Mouse (Mus musculus) testis, adult 2 months (tissue): ENCODE results near the gene Nat9. TPM values are rescaled to one million over a fixed set of nuclear protein-coding genes. Genes with fewer than 3 reads are reported as not detected.

Source experiments
- H3K27ac ChIP-seq: fragments of 200-500 bp; 2 replicates; pipeline ENCODE4 v1.5.1; 2012; ENCODE audit warnings: low read depth, low read length; ENCODE audit not compliant: control insufficient read depth, insufficient read depth
- H3K27me3 ChIP-seq: fragments of 200-500 bp; 2 replicates; pipeline ENCODE4 v1.6.1; 2012; ENCODE audit warnings: mild to moderate bottlenecking, low read length, moderate library complexity; ENCODE audit not compliant: control insufficient read depth, insufficient read depth
- H3K36me3 ChIP-seq: fragments of 200-500 bp; 2 replicates; pipeline ENCODE4 v1.6.1; 2012; ENCODE audit warnings: mild to moderate bottlenecking, low read length; ENCODE audit not compliant: control insufficient read depth, insufficient read depth
- H3K4me1 ChIP-seq: fragments of 200-500 bp; 2 replicates; pipeline ENCODE4 v1.6.1; 2012; ENCODE audit warnings: low read length; ENCODE audit not compliant: control insufficient read depth, insufficient read depth
- H3K4me3 ChIP-seq: fragments of 200-500 bp; 2 replicates; pipeline ENCODE4 v1.5.1; 2012; ENCODE audit warnings: low read depth, mild to moderate bottlenecking, low read length, moderate library complexity, mixed read lengths; ENCODE audit not compliant: control insufficient read depth
- CTCF ChIP-seq: fragments of 200-500 bp; IDR thresholded peaks from 2 replicates; pipeline ENCODE4 v1.5.1; 2012; ENCODE audit warnings: low read depth, mild to moderate bottlenecking, inconsistent platforms, low read length, moderate library complexity; ENCODE audit not compliant: control insufficient read depth, insufficient read depth, insufficient replicate concordance
- POLR2A ChIP-seq: fragments of 200-500 bp; IDR thresholded peaks from 2 replicates; pipeline ENCODE4 v1.6.1; 2012; ENCODE audit warnings: low read depth, mild to moderate bottlenecking, inconsistent platforms, low read length, moderate library complexity; ENCODE audit not compliant: control insufficient read depth
- polyA plus RNA-seq: library from polyadenylated mRNA; depleted of rRNA; stranded (reverse); fragments of >200 nt; gene quantifications from 2 replicates; pipeline ENCODE4 v1.2.3, GENCODE M21; 2012; rRNA removed

Nat9 gene
- polyA plus RNA-seq, 1 experiment: 106 TPM

GRCm38 (mm10) chr11:115150741-115151254 is 36.9 kb downstream of the Nat9 start:
- no peak overlapping the region for H3K27ac ChIP-seq
- H3K4me3 ChIP-seq: no peak overlapping the region
- no peaks in the 10 kb centered on the region for H3K27me3 ChIP-seq
- no peaks in the 10 kb centered on the region for H3K36me3 ChIP-seq
- H3K4me1 ChIP-seq: peaks cover 7% of the 10 kb centered on the region
- TF ChIP-seq CTCF (no peak), POLR2A (no peak)

GRCm38 (mm10) chr11:115147813-115148212 is 39.8 kb downstream of the Nat9 start:
- peaks cover 5% of the 10 kb centered on the region; the same call in 1 of the 2 replicates for H3K4me1 ChIP-seq
- TF ChIP-seq POLR2A (no peak), CTCF (no peak)
- H3K27me3 ChIP-seq: no peaks in the 10 kb centered on the region
- H3K27ac ChIP-seq: no peak overlapping the region
- no peak overlapping the region for H3K4me3 ChIP-seq
- H3K36me3 ChIP-seq: no peaks in the 10 kb centered on the region

- Histone ChIP-seq H3K27ac (no peak overlapping the region), H3K4me3 (no peak overlapping the region), H3K27me3 (no peaks in the 10 kb centered on the region), H3K4me1 (no peaks in the 10 kb centered on the region), H3K36me3 (no peaks in the 10 kb centered on the region)
- TF ChIP-seq CTCF (no peak), POLR2A (no peak)
These were observed 45.7 kb downstream of the Nat9 start for GRCm38 (mm10) chr11:115141970-115142369.

GRCm38 (mm10) chr11:115138597-115139262 is 48.9 kb downstream of the Nat9 start:
- TF ChIP-seq CTCF (no peak), POLR2A (no peak)
- Histone ChIP-seq H3K27me3 (no peaks in the 10 kb centered on the region), H3K4me3 (no peak overlapping the region), H3K36me3 (no peaks in the 10 kb centered on the region), H3K27ac (no peak overlapping the region), H3K4me1 (no peaks in the 10 kb centered on the region)

- TF ChIP-seq CTCF: no peak
- no peak for TF ChIP-seq POLR2A
- Histone ChIP-seq H3K27ac (no peak within 1 kb of the TSS), H3K27me3 (no peaks in the 10 kb centered on the region), H3K4me3 (no peak within 1 kb of the TSS), H3K36me3 (no peaks in the 10 kb centered on the region), H3K4me1 (no peaks in the 10 kb centered on the region)
These were observed 53.9 kb downstream of the Nat9 start, which contains the start of gene Cd300lf for GRCm38 (mm10) chr11:115133800-115134199. Cd300lf (minus strand) TSS chr11:115133992.

Other genes starting within 250 kb of the Nat9 start
- gene Cd300c, start 218.7 kb downstream of the Nat9 start, polyA plus RNA-seq: not detected in 2 replicates
- 0.07 and 0.17 TPM in 2 replicates for gene Cd300ld, start 197.9 kb downstream of the Nat9 start, polyA plus RNA-seq
- gene Cd300c2, start 186.0 kb downstream of the Nat9 start, polyA plus RNA-seq: 0.23 and 0.58 TPM in 2 replicates
- not detected in 2 replicates for gene Cd300ld2, start 171.7 kb downstream of the Nat9 start, polyA plus RNA-seq
- gene Cd300ld4, start 160.8 kb downstream of the Nat9 start, polyA plus RNA-seq: 0.32 TPM in 1 of 2 replicates, not detected in the other
- gene Cd300ld5, start 150.1 kb downstream of the Nat9 start, polyA plus RNA-seq: 0.60 and 0.93 TPM in 2 replicates
- 1.5 and 3.6 TPM in 2 replicates for gene Cd300ld3, start 139.4 kb downstream of the Nat9 start, polyA plus RNA-seq
- gene Cd300e, start 125.7 kb downstream of the Nat9 start, polyA plus RNA-seq: not detected in 2 replicates
- gene Rab37, start 96.4 kb downstream of the Nat9 start, polyA plus RNA-seq: not detected in 2 replicates
- 0.09 and 0.14 TPM in 2 replicates for gene Cd300lf, start 53.9 kb downstream of the Nat9 start, polyA plus RNA-seq
- 21.2 and 29.7 TPM in 2 replicates for gene Slc9a3r1, start 24.5 kb downstream of the Nat9 start, polyA plus RNA-seq
- gene Tmem104, start 372 bp downstream of the Nat9 start, polyA plus RNA-seq: 7.5 and 9.0 TPM in 2 replicates
- gene Grin2c, start 79.4 kb upstream of the Nat9 start, polyA plus RNA-seq: 1.2 and 1.5 TPM in 2 replicates
- gene Fdxr, start 89.2 kb upstream of the Nat9 start, polyA plus RNA-seq: 28.0 and 30.7 TPM in 2 replicates
- 6.4 and 7.0 TPM in 2 replicates for gene Fads6, start 109.8 kb upstream of the Nat9 start, polyA plus RNA-seq
- 8.5 and 8.9 TPM in 2 replicates for gene Otop2, start 119.3 kb upstream of the Nat9 start, polyA plus RNA-seq
- gene Ush1g, start 134.2 kb upstream of the Nat9 start, polyA plus RNA-seq: 3.7 and 4.1 TPM in 2 replicates
- 0.17 and 0.40 TPM in 2 replicates for gene Otop3, start 146.9 kb upstream of the Nat9 start, polyA plus RNA-seq
- 1.2 and 1.7 TPM in 2 replicates for gene Hid1, start 179.9 kb upstream of the Nat9 start, polyA plus RNA-seq
- gene Cdr2l, start 194.1 kb upstream of the Nat9 start, polyA plus RNA-seq: 5.2 TPM in 2 replicates
- 13.9 and 18.0 TPM in 2 replicates for gene Mrpl58, start 215.9 kb upstream of the Nat9 start, polyA plus RNA-seq
- 145 and 166 TPM in 2 replicates for gene Atp5h, start 232.1 kb upstream of the Nat9 start, polyA plus RNA-seq
- 11.8 and 13.6 TPM in 2 replicates for gene Kctd2, start 232.3 kb upstream of the Nat9 start, polyA plus RNA-seq